Mouse (Mus musculus) limb, embryonic 12.5 days (tissue): Measurements from ENCODE around the gene Rad50. TPM values are rescaled to one million over a fixed set of nuclear protein-coding genes. Genes with fewer than 3 reads are reported as not detected.

Experiments used
- ATAC-seq: fragments of 200-750 bp; cut with Nextera tagmentation; 2 replicates; pipeline ENCODE4 v1.8.0; 2017; ENCODE audit warnings: low read depth, moderate TSS enrichment; ENCODE audit not compliant: insufficient number of reproducible peaks, insufficient read depth, low FRiP score, low TSS enrichment
- H3K27ac ChIP-seq: fragments of 300-500 bp; sonication (generic); 2 replicates; pipeline ENCODE4 v1.5.1; 2016; ENCODE audit warnings: mild to moderate bottlenecking, moderate library complexity
- H3K27me3 ChIP-seq: fragments of 300-500 bp; sonication (generic); 2 replicates; pipeline ENCODE4 v1.6.1; 2016; ENCODE audit warnings: mild to moderate bottlenecking, moderate library complexity
- H3K36me3 ChIP-seq: fragments of 300-500 bp; sonication (generic); 2 replicates; pipeline ENCODE4 v1.6.1; 2016; ENCODE audit warnings: mild to moderate bottlenecking, moderate library complexity
- H3K4me1 ChIP-seq: fragments of 300-500 bp; sonication (generic); replicated peaks from 2 replicates; pipeline ENCODE4 v1.6.1; 2016
- H3K4me2 ChIP-seq: fragments of 300-500 bp; sonication (generic); 2 replicates; pipeline ENCODE4 v1.6.1; 2016; ENCODE audit warnings: mild to moderate bottlenecking, moderate library complexity
- H3K4me3 ChIP-seq: fragments of 300-500 bp; sonication (generic); replicated peaks from 2 replicates; pipeline ENCODE4 v1.5.1; 2016; ENCODE audit warnings: mild to moderate bottlenecking
- H3K9ac ChIP-seq: fragments of 300-500 bp; sonication (generic); replicated peaks from 2 replicates; pipeline ENCODE4 v1.6.1; 2016; ENCODE audit warnings: mild to moderate bottlenecking, moderate library complexity
- H3K9me3 ChIP-seq: fragments of 300-500 bp; sonication (generic); 2 replicates; pipeline ENCODE4 v1.6.1; 2016; ENCODE audit warnings: mild to moderate bottlenecking, moderate library complexity
- WGBS: fragments of 180-500 bp; shearing (Covaris S2); methylation state at CpG from one replicate; pipeline ENCODE4 v1.1.7; 2016; 5-methylcytosine and 5-hydroxymethylcytosine counted together
- polyA plus RNA-seq: library from polyadenylated mRNA; unstranded; fragments of >200 nt; fragmentation: Nextera tagmentation; extraction: Ambion mirVana; gene quantifications from 2 replicates; pipeline ENCODE4 v1.2.1, GENCODE M21; 2016

The Rad50 gene
- polyA plus RNA-seq, 1 experiment from 2014 or later: 30.5 TPM

- H3K27ac ChIP-seq: no peak overlapping the region
- no peaks in the 10 kb centered on the region for H3K9me3 ChIP-seq
- ATAC-seq: no peak
- H3K4me1 ChIP-seq: no peaks in the 10 kb centered on the region
- no peak overlapping the region for H3K4me3 ChIP-seq
- H3K9ac ChIP-seq: no peak overlapping the region
- 88% methylated on average over 2 of the region's 2 CpGs for WGBS
- H3K4me2 ChIP-seq: no peak overlapping the region
- peaks cover 70% of the 10 kb centered on the region for H3K36me3 ChIP-seq
- H3K27me3 ChIP-seq: no peaks in the 10 kb centered on the region
Observed at GRCm38 (mm10) chr11:53698521-53698920, 8.6 kb downstream of the Rad50 start.

- Histone ChIP-seq H3K9ac (no peak overlapping the region), H3K27me3 (no peaks in the 10 kb centered on the region), H3K4me2 (no peak overlapping the region), H3K27ac (no peak overlapping the region), H3K36me3 (peaks cover 39% of the 10 kb centered on the region), H3K4me1 (no peaks in the 10 kb centered on the region), H3K9me3 (no peaks in the 10 kb centered on the region), H3K4me3 (no peak overlapping the region)
- WGBS: 92% methylated on average over 10 of the region's 10 CpGs
- no peak for ATAC-seq
Observed at GRCm38 (mm10) chr11:53691979-53692378, 15.1 kb downstream of the Rad50 start.

- no peaks in the 10 kb centered on the region for H3K27me3 ChIP-seq
- no peaks in the 10 kb centered on the region for H3K4me1 ChIP-seq
- H3K36me3 ChIP-seq: peaks cover 61% of the 10 kb centered on the region
- H3K9ac ChIP-seq: no peak overlapping the region
- no peak overlapping the region for H3K4me2 ChIP-seq
- no peaks in the 10 kb centered on the region for H3K9me3 ChIP-seq
- WGBS: 94% methylated on average over 9 of the region's 9 CpGs
- ATAC-seq: no peak
- H3K27ac ChIP-seq: no peak overlapping the region
- no peak overlapping the region for H3K4me3 ChIP-seq
Observed at GRCm38 (mm10) chr11:53682994-53683530, 24.1 kb downstream of the Rad50 start.

- Histone ChIP-seq H3K9ac (no peak overlapping the region), H3K27ac (no peak overlapping the region), H3K27me3 (no peaks in the 10 kb centered on the region), H3K36me3 (peaks cover 67% of the 10 kb centered on the region), H3K4me3 (no peak overlapping the region), H3K4me1 (no peaks in the 10 kb centered on the region), H3K4me2 (no peak overlapping the region), H3K9me3 (no peaks in the 10 kb centered on the region)
- WGBS: 80% methylated on average over 2 of the region's 2 CpGs
- ATAC-seq: no peak
Observed at GRCm38 (mm10) chr11:53682170-53682569, 24.9 kb downstream of the Rad50 start.

GRCm38 (mm10) chr11:53681686-53682085 lies 25.4 kb downstream of the Rad50 start:
- Histone ChIP-seq H3K4me2 (no peak overlapping the region), H3K9ac (no peak overlapping the region), H3K36me3 (peaks cover 68% of the 10 kb centered on the region), H3K9me3 (no peaks in the 10 kb centered on the region), H3K27me3 (no peaks in the 10 kb centered on the region), H3K4me3 (no peak overlapping the region), H3K27ac (no peak overlapping the region), H3K4me1 (no peaks in the 10 kb centered on the region)
- WGBS: 96% methylated on average over 2 of the region's 2 CpGs
- ATAC-seq: no peak

- no peaks in the 10 kb centered on the region for H3K9me3 ChIP-seq
- H3K4me2 ChIP-seq: no peak overlapping the region
- H3K9ac ChIP-seq: no peak overlapping the region
- 90% methylated on average over 4 of the region's 4 CpGs for WGBS
- no peak overlapping the region for H3K4me3 ChIP-seq
- ATAC-seq: no peak
- no peaks in the 10 kb centered on the region for H3K27me3 ChIP-seq
- H3K27ac ChIP-seq: no peak overlapping the region
- peaks cover 78% of the 10 kb centered on the region for H3K36me3 ChIP-seq
- H3K4me1 ChIP-seq: no peaks in the 10 kb centered on the region
Observed at GRCm38 (mm10) chr11:53680141-53680540, 27.0 kb downstream of the Rad50 start.

GRCm38 (mm10) chr11:53671414-53671813 lies 35.7 kb downstream of the Rad50 start:
- 93% methylated on average over 4 of the region's 4 CpGs for WGBS
- Histone ChIP-seq H3K4me3 (no peak overlapping the region), H3K9ac (no peak overlapping the region), H3K4me1 (no peaks in the 10 kb centered on the region), H3K27ac (no peak overlapping the region), H3K4me2 (no peak overlapping the region), H3K27me3 (no peaks in the 10 kb centered on the region), H3K36me3 (peaks cover 83% of the 10 kb centered on the region), H3K9me3 (no peaks in the 10 kb centered on the region)
- no peak for ATAC-seq

- Histone ChIP-seq H3K4me2 (no peak overlapping the region), H3K4me1 (no peaks in the 10 kb centered on the region; the same call in 1 of the 2 replicates), H3K27ac (no peak overlapping the region), H3K27me3 (no peaks in the 10 kb centered on the region), H3K9ac (no peak overlapping the region), H3K4me3 (no peak overlapping the region), H3K36me3 (peaks cover 42% of the 10 kb centered on the region), H3K9me3 (no peaks in the 10 kb centered on the region)
- no peak for ATAC-seq
- 87% methylated on average over 5 of the region's 5 CpGs for WGBS
Observed at GRCm38 (mm10) chr11:53664091-53664490, 43.0 kb downstream of the Rad50 start.

- no peak for ATAC-seq
- WGBS: 73% methylated on average over 14 of the region's 14 CpGs
- peaks cover 34% of the 10 kb centered on the region for H3K36me3 ChIP-seq
- H3K4me3 ChIP-seq: no peak overlapping the region
- H3K27ac ChIP-seq: no peak overlapping the region
- H3K9me3 ChIP-seq: no peaks in the 10 kb centered on the region
- no peak overlapping the region for H3K9ac ChIP-seq
- no peaks in the 10 kb centered on the region; the same call in 1 of the 2 replicates for H3K4me1 ChIP-seq
- no peak overlapping the region for H3K4me2 ChIP-seq
- H3K27me3 ChIP-seq: no peaks in the 10 kb centered on the region
Observed at GRCm38 (mm10) chr11:53662794-53663674, 44.1 kb downstream of the Rad50 start.

- Histone ChIP-seq H3K9ac (no peak overlapping the region), H3K27ac (no peak overlapping the region), H3K4me1 (no peaks in the 10 kb centered on the region), H3K27me3 (no peaks in the 10 kb centered on the region), H3K4me2 (no peak overlapping the region), H3K4me3 (no peak overlapping the region), H3K9me3 (no peaks in the 10 kb centered on the region), H3K36me3 (peaks cover 25% of the 10 kb centered on the region)
- 84% methylated on average over 6 of the region's 6 CpGs for WGBS
- no peak for ATAC-seq
Observed at GRCm38 (mm10) chr11:53657828-53658227, 49.3 kb downstream of the Rad50 start.

GRCm38 (mm10) chr11:53657381-53657780 lies 49.7 kb downstream of the Rad50 start:
- Histone ChIP-seq H3K9ac (no peak overlapping the region), H3K9me3 (no peaks in the 10 kb centered on the region), H3K4me3 (no peak overlapping the region), H3K36me3 (peaks cover 30% of the 10 kb centered on the region), H3K27ac (no peak overlapping the region), H3K4me2 (no peak overlapping the region), H3K27me3 (no peaks in the 10 kb centered on the region), H3K4me1 (no peaks in the 10 kb centered on the region)
- no peak for ATAC-seq
- WGBS: 90% methylated on average over 8 of the region's 8 CpGs
